Mouse (Mus musculus): ENCODE measurements around the gene Pard3. TPM values are rescaled to one million over a fixed set of nuclear protein-coding genes. Genes with fewer than 3 reads are reported as not detected.

The Pard3 gene
- polyA plus RNA-seq, 1 experiment from 2014 or later, result 30.0 TPM

DNA sequence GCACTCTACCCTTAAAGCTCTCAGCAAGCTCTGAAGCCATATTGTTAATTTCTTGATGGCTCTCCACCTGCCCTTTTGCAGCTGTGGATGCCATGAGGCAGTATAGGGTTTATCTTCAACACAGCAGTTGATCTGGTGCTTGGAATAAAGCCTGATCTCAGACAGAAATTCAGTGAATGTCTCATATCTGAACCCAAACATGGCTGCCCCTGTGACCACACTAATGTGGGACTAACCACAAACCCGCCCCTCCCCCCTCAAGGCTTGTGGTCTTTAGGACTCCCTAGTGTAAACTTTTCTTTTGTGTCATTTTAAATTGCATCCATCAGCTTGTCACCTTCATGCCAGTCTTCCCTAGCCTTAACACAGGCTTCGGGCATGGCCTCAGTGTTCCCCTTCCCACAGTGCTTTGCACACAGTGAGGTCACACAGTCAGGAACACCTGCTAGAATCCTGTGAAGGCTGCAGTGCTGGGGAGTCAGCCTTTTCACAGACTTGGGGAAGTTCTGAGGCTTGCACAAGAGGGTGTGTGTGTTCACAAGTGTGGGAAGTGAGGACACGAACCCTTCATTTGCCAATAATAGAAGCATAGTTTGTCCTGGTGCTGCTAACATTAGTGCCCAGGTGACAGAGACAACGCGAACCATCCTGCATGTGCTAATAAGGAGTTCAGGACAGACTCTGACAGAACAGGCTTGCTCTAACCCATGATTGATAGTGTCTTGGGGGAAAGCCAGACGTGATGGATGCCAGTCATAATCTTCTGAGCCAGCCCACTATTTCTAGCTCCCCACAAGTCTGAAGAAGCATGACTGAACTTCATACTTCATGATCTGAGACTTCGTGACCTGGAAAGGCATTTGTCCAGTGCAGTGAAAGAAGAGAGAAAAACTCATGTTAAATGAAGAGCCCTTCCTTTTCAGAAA lies 451.4 kb downstream of the Pard3 start:
- Histone ChIP-seq H3K4me2 (replicated peaks; ENCODE audit: low read depth) (no peak overlapping the region), H3K4me3 (ENCODE audit: low read depth, low read length) (no peak overlapping the region), H3K27ac (replicated peaks) (no peak overlapping the region), H3K9me3 (ENCODE audit: control insufficient read depth, low read length) (no peaks in the 10 kb centered on the region), H3K27me3 (ENCODE audit: control insufficient read depth, insufficient read depth, low read length) (no peaks in the 10 kb centered on the region), H3K4me1 (replicated peaks; ENCODE audit: control insufficient read depth, insufficient read depth) (no peaks in the 10 kb centered on the region), H3K36me3 (ENCODE audit: control insufficient read depth, insufficient read depth, low read length) (no peaks in the 10 kb centered on the region), H3K9ac (ENCODE audit: low read length) (no peak overlapping the region)
- ATAC-seq (ENCODE audit: low FRiP score, low TSS enrichment), result no peak
- no peak for DNase-seq (ENCODE audit: low spot score)
- TF ChIP-seq CTCF (IDR thresholded peaks at IDR 0.05; ENCODE audit: low read depth) (no peak), EP300 (optimal IDR thresholded peaks at IDR 0.05) (no peak)
- 64% methylated on average over 7 of the region's 7 CpGs for WGBS

DNA sequence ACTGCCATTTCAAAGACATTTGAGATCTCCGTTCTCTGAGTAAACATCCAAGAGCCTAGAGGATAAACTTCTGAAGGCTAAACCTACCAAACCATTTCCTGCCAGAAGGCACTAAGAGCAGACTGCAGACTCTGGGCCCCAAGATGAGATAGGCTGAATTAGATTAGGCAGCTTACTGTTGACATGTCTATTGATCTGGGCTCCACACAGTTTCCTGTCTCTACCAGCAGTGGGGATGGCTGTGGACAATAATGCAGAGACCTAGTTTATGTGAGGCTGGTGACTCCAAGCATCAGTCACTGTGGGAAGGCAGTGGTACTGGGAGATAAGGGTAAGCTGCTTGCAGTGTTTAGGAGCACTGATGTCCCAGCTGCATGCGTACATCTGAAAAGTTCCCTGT lies 452.4 kb downstream of the Pard3 start:
- no peak overlapping the region for H3K9ac ChIP-seq (ENCODE audit: low read length)
- no peaks in the 10 kb centered on the region for H3K27me3 ChIP-seq (ENCODE audit: control insufficient read depth, insufficient read depth, low read length)
- no peaks in the 10 kb centered on the region for H3K4me1 ChIP-seq (replicated peaks; ENCODE audit: control insufficient read depth, insufficient read depth)
- no peak overlapping the region for H3K4me3 ChIP-seq (ENCODE audit: low read depth, low read length)
- no peaks in the 10 kb centered on the region for H3K9me3 ChIP-seq (ENCODE audit: control insufficient read depth, low read length)
- 50% methylated on average over 2 of the region's 2 CpGs for WGBS
- no peak overlapping the region for H3K4me2 ChIP-seq (replicated peaks; ENCODE audit: low read depth)
- TF ChIP-seq CTCF (IDR thresholded peaks at IDR 0.05; ENCODE audit: low read depth), result no peak
- TF ChIP-seq EP300 (optimal IDR thresholded peaks at IDR 0.05), result no peak
- no peak overlapping the region for H3K27ac ChIP-seq (replicated peaks)
- no peaks in the 10 kb centered on the region for H3K36me3 ChIP-seq (ENCODE audit: control insufficient read depth, insufficient read depth, low read length)
- ATAC-seq (ENCODE audit: low FRiP score, low TSS enrichment) (0 out of 2 replicates have a peak, but pooled peaks have one; percentile 21), DNase-seq (ENCODE audit: low spot score) (no peak)

DNA sequence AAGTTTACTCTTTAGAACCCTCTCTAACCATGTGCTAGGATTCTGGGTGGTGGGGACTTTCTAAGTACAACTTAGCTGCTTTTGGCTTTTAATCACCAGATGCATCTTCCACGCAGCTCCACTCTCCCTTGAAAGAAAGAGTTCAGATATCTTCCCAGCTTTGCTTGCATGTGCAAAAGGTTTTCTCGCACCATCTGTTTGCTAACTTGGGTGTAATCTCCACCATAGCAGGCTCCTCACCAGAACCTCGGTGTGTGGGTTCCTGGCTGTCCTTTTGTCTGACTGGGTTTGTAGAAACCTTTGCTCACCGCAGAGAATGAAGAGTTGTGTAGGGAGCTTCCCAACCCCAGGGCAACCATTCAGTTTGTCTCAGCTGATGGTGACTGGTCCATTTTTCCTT lies 462.0 kb downstream of the Pard3 start:
- TF ChIP-seq EP300 (optimal IDR thresholded peaks at IDR 0.05) (no peak), CTCF (IDR thresholded peaks at IDR 0.05; ENCODE audit: low read depth) (no peak)
- DNase-seq (ENCODE audit: low spot score) (no peak), ATAC-seq (ENCODE audit: low FRiP score, low TSS enrichment) (no peak)
- Histone ChIP-seq H3K4me1 (replicated peaks; ENCODE audit: control insufficient read depth, insufficient read depth) (no peaks in the 10 kb centered on the region), H3K27ac (replicated peaks) (no peak overlapping the region), H3K4me2 (replicated peaks; ENCODE audit: low read depth) (no peak overlapping the region), H3K36me3 (ENCODE audit: control insufficient read depth, insufficient read depth, low read length) (no peaks in the 10 kb centered on the region), H3K9me3 (ENCODE audit: control insufficient read depth, low read length) (no peaks in the 10 kb centered on the region), H3K4me3 (ENCODE audit: low read depth, low read length) (no peak overlapping the region), H3K27me3 (ENCODE audit: control insufficient read depth, insufficient read depth, low read length) (no peaks in the 10 kb centered on the region), H3K9ac (ENCODE audit: low read length) (no peak overlapping the region)
- WGBS, result 79% methylated on average over 4 of the region's 4 CpGs

DNA sequence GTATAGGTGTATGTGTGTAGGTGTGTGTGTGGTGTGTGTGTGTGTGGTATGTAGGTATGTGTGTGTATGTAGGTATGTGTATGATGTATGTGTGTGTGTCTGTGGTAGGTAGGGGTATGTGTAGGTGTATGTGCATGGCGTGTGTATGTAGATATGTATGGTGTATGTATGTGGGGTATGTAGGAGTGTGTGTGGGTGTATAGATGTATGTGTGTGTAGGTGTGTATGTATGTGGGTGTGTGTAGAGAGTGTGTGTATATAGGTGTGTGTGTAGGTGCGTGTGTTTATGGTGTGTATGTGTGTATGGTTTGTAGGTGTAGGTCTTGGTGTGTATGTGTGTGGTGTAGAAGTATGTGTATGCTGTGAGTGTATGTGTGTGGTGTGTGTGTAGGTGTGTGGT lies 464.6 kb downstream of the Pard3 start:
- Histone ChIP-seq H3K4me2 (replicated peaks; ENCODE audit: low read depth) (no peak overlapping the region), H3K4me3 (ENCODE audit: low read depth, low read length) (no peak overlapping the region), H3K27ac (replicated peaks) (no peak overlapping the region), H3K9me3 (ENCODE audit: control insufficient read depth, low read length) (no peaks in the 10 kb centered on the region), H3K4me1 (replicated peaks; ENCODE audit: control insufficient read depth, insufficient read depth) (no peaks in the 10 kb centered on the region), H3K36me3 (ENCODE audit: control insufficient read depth, insufficient read depth, low read length) (no peaks in the 10 kb centered on the region), H3K27me3 (ENCODE audit: control insufficient read depth, insufficient read depth, low read length) (no peaks in the 10 kb centered on the region), H3K9ac (ENCODE audit: low read length) (no peak overlapping the region)
- TF ChIP-seq CTCF (IDR thresholded peaks at IDR 0.05; ENCODE audit: low read depth), result no peak
- TF ChIP-seq EP300 (optimal IDR thresholded peaks at IDR 0.05), result no peak
- DNase-seq (ENCODE audit: low spot score) (no peak), ATAC-seq (ENCODE audit: low FRiP score, low TSS enrichment) (no peak)
- WGBS, result 98% methylated on average over 2 of the region's 2 CpGs

DNA sequence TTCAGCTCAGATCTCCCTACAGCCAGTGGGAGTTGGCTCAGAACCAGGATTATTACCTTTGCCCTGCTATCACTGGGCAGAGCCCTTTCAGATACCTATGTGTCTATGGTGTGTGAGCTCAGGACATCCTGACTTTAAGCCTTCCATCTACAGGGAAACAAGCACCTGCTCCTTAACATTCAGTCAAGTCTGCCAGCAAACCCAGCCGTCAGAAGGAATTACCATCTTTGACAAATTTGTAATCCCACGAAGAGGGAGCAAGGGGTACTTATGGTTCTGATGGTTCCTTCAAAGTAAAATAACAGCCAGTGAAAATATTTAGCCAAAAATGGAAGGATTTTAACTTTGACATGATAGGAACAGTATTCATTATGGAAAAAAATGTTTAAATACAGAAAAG lies 466.1 kb downstream of the Pard3 start:
- DNase-seq (ENCODE audit: low spot score), result no peak
- Histone ChIP-seq H3K4me3 (ENCODE audit: low read depth, low read length) (no peak overlapping the region), H3K4me2 (replicated peaks; ENCODE audit: low read depth) (no peak overlapping the region), H3K27ac (replicated peaks) (no peak overlapping the region), H3K4me1 (replicated peaks; ENCODE audit: control insufficient read depth, insufficient read depth) (no peaks in the 10 kb centered on the region), H3K9me3 (ENCODE audit: control insufficient read depth, low read length) (no peaks in the 10 kb centered on the region), H3K36me3 (ENCODE audit: control insufficient read depth, insufficient read depth, low read length) (no peaks in the 10 kb centered on the region), H3K27me3 (ENCODE audit: control insufficient read depth, insufficient read depth, low read length) (no peaks in the 10 kb centered on the region), H3K9ac (ENCODE audit: low read length) (no peak overlapping the region)
- no peak for ATAC-seq (ENCODE audit: low FRiP score, low TSS enrichment)
- no peak for TF ChIP-seq EP300 (optimal IDR thresholded peaks at IDR 0.05)
- no peak for TF ChIP-seq CTCF (IDR thresholded peaks at IDR 0.05; ENCODE audit: low read depth)
- 76% methylated on average over 2 of the region's 2 CpGs for WGBS

DNA sequence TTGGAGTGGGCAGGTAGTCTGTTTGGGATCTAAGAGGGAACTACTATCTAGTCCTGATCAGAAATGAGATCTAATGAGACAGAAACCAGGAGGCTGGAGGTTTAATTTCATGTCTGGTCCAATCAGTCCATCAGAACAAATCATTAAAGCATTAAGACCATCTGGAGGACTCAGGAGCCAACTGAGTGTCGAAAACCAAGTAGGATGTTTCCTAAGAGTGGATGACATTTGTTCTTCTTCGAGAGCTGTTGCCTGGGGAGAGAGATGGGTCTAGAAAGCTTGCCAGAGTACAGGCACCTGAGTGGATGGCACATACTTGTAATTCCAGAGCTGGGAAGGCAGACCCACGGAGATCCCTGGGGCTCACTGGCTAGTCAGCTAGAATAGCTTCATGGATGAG lies 468.2 kb downstream of the Pard3 start:
- 61% methylated on average over 3 of the region's 3 CpGs for WGBS
- Histone ChIP-seq H3K27me3 (ENCODE audit: control insufficient read depth, insufficient read depth, low read length) (no peaks in the 10 kb centered on the region), H3K4me3 (ENCODE audit: low read depth, low read length) (no peak overlapping the region), H3K4me1 (replicated peaks; ENCODE audit: control insufficient read depth, insufficient read depth) (no peaks in the 10 kb centered on the region), H3K4me2 (replicated peaks; ENCODE audit: low read depth) (no peak overlapping the region), H3K9me3 (ENCODE audit: control insufficient read depth, low read length) (no peaks in the 10 kb centered on the region), H3K9ac (ENCODE audit: low read length) (no peak overlapping the region), H3K27ac (replicated peaks) (no peak overlapping the region), H3K36me3 (ENCODE audit: control insufficient read depth, insufficient read depth, low read length) (no peaks in the 10 kb centered on the region)
- DNase-seq (ENCODE audit: low spot score), result no peak
- TF ChIP-seq EP300 (optimal IDR thresholded peaks at IDR 0.05), result no peak
- no peak for TF ChIP-seq CTCF (IDR thresholded peaks at IDR 0.05; ENCODE audit: low read depth)
- no peak for ATAC-seq (ENCODE audit: low FRiP score, low TSS enrichment)

All from stomach, postnatal 0 days (tissue).